Mouse (Mus musculus): Measurements from ENCODE around the gene Lrrc46. TPM values are rescaled to one million over a fixed set of nuclear protein-coding genes. Genes with fewer than 3 reads are reported as not detected.

Lrrc46 gene
- polyA plus RNA-seq, 1 experiment: 2.4 TPM

- peak; percentile 17 for TF ChIP-seq POLR2A (IDR thresholded peaks at IDR 0.05; ENCODE audit: insufficient read depth, low read length)
- 0 out of 2 replicates have a peak, but pooled peaks have one; percentile 41 for TF ChIP-seq EP300 (IDR thresholded peaks at IDR 0.05; ENCODE audit: insufficient read depth, low read depth, low read length)
- no peak for TF ChIP-seq CTCF (IDR thresholded peaks at IDR 0.05; ENCODE audit: low read depth, low read length)
- peak overlapping the region; percentile 67 for H3K4me3 ChIP-seq (ENCODE audit: low read depth, low read length)
- H3K27me3 ChIP-seq (ENCODE audit: control insufficient read depth, insufficient read depth, low read length, poor library complexity, severe bottlenecking): no peaks in the 10 kb centered on the region
- H3K27ac ChIP-seq (ENCODE audit: insufficient read depth, low read length): peak overlapping the region; percentile 31; the same call in 1 of the 2 replicates
- peak overlapping the region; percentile 32 for H3K9ac ChIP-seq (ENCODE audit: low read depth, poor library complexity, severe bottlenecking)
- H3K36me3 ChIP-seq (ENCODE audit: control insufficient read depth, insufficient read depth, low read length, poor library complexity, severe bottlenecking): no peaks in the 10 kb centered on the region
- no peaks in the 10 kb centered on the region for H3K4me1 ChIP-seq (ENCODE audit: control insufficient read depth, insufficient read depth, low read length)
- no peaks in the 10 kb centered on the region for H3K9me3 ChIP-seq (replicated peaks; ENCODE audit: control insufficient read depth, insufficient read depth, low read length, poor library complexity, severe bottlenecking)
Measured at GRCm38 (mm10) chr11:96987873-96988655, 53.1 kb downstream of the Lrrc46 start.

- Histone ChIP-seq H3K27ac (ENCODE audit: insufficient read depth, low read length) (no peak overlapping the region), H3K27me3 (ENCODE audit: control insufficient read depth, insufficient read depth, low read length, poor library complexity, severe bottlenecking) (no peaks in the 10 kb centered on the region)
Measured at GRCm38 (mm10) chr11:96986463-96986862, 54.7 kb downstream of the Lrrc46 start.

DNA sequence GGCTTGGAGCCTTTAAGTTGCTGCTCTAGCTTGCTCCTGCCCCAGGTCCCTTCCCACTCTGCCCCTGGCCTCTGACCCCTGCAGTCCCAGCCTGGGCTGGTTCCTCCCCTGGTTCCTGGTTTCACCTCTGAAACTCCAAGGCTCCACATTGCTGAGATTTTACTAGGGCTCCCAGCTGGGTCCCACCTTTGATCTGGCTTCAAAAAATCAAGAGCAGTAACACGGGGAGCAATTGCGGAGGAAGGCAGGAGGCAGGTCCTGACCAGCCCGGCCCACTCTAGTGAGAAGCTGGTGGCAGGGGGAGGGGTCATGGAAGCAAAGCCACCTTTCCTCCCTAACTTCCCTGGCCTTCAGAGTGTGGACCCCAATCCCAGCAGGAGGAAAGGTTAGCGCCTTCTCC is 56.3 kb downstream of the Lrrc46 start:
- no peaks in the 10 kb centered on the region for H3K4me1 ChIP-seq (ENCODE audit: control insufficient read depth, insufficient read depth, low read length)
- TF ChIP-seq POLR2A (IDR thresholded peaks at IDR 0.05; ENCODE audit: insufficient read depth, low read length): no peak
- TF ChIP-seq EP300 (IDR thresholded peaks at IDR 0.05; ENCODE audit: insufficient read depth, low read depth, low read length): no peak
- TF ChIP-seq CTCF (IDR thresholded peaks at IDR 0.05; ENCODE audit: low read depth, low read length): no peak
- no peak overlapping the region for H3K9ac ChIP-seq (ENCODE audit: low read depth, poor library complexity, severe bottlenecking)
- H3K4me3 ChIP-seq (ENCODE audit: low read depth, low read length): no peak overlapping the region
- no peaks in the 10 kb centered on the region for H3K27me3 ChIP-seq (ENCODE audit: control insufficient read depth, insufficient read depth, low read length, poor library complexity, severe bottlenecking)
- no peak overlapping the region for H3K27ac ChIP-seq (ENCODE audit: insufficient read depth, low read length)
- H3K36me3 ChIP-seq (ENCODE audit: control insufficient read depth, insufficient read depth, low read length, poor library complexity, severe bottlenecking): no peaks in the 10 kb centered on the region
- H3K9me3 ChIP-seq (replicated peaks; ENCODE audit: control insufficient read depth, insufficient read depth, low read length, poor library complexity, severe bottlenecking): no peaks in the 10 kb centered on the region

More at GRCm38 (mm10) chr11:96986463-96986862, 54.7 kb downstream of the Lrrc46 start:
- Histone ChIP-seq H3K9me3 (replicated peaks; ENCODE audit: control insufficient read depth, insufficient read depth, low read length, poor library complexity, severe bottlenecking) (no peaks in the 10 kb centered on the region), H3K36me3 (ENCODE audit: control insufficient read depth, insufficient read depth, low read length, poor library complexity, severe bottlenecking) (no peaks in the 10 kb centered on the region), H3K4me1 (ENCODE audit: control insufficient read depth, insufficient read depth, low read length) (no peaks in the 10 kb centered on the region), H3K9ac (ENCODE audit: low read depth, poor library complexity, severe bottlenecking) (peak overlapping the region; percentile 32), H3K4me3 (ENCODE audit: low read depth, low read length) (peak overlapping the region; percentile 18)
- no peak for TF ChIP-seq POLR2A (IDR thresholded peaks at IDR 0.05; ENCODE audit: insufficient read depth, low read length)
- no peak for TF ChIP-seq EP300 (IDR thresholded peaks at IDR 0.05; ENCODE audit: insufficient read depth, low read depth, low read length)
- TF ChIP-seq CTCF (IDR thresholded peaks at IDR 0.05; ENCODE audit: low read depth, low read length): no peak

Other genes starting within 250 kb of the Lrrc46 start
- 181 and 194 TPM in 2 replicates for gene Nfe2l1, start 211.4 kb downstream of the Lrrc46 start, polyA plus RNA-seq (2011; ENCODE audit: insufficient read depth, insufficient read length, low read depth, missing spikeins)
- 23.9 and 26.2 TPM in 2 replicates for gene Copz2, start 191.5 kb downstream of the Lrrc46 start, polyA plus RNA-seq (2011; ENCODE audit: insufficient read depth, insufficient read length, low read depth, missing spikeins)
- 93.3 and 109 TPM in 2 replicates for gene Cdk5rap3, start 124.9 kb downstream of the Lrrc46 start, polyA plus RNA-seq (2011; ENCODE audit: insufficient read depth, insufficient read length, low read depth, missing spikeins)
- gene Prr15l, start 113.3 kb downstream of the Lrrc46 start, polyA plus RNA-seq (2011; ENCODE audit: insufficient read depth, insufficient read length, low read depth, missing spikeins): 10.9 and 11.1 TPM in 2 replicates
- gene Pnpo, start 97.4 kb downstream of the Lrrc46 start, polyA plus RNA-seq (2011; ENCODE audit: insufficient read depth, insufficient read length, low read depth, missing spikeins): 23.6 and 24.1 TPM in 2 replicates
- gene Sp2, start 58.4 kb downstream of the Lrrc46 start, polyA plus RNA-seq (2011; ENCODE audit: insufficient read depth, insufficient read length, low read depth, missing spikeins): 29.0 and 30.5 TPM in 2 replicates
- 12.4 and 13.5 TPM in 2 replicates for gene Sp6, start 28.0 kb downstream of the Lrrc46 start, polyA plus RNA-seq (2011; ENCODE audit: insufficient read depth, insufficient read length, low read depth, missing spikeins)
- gene Scrn2, start 11.5 kb downstream of the Lrrc46 start, polyA plus RNA-seq (2011; ENCODE audit: insufficient read depth, insufficient read length, low read depth, missing spikeins): 6.8 and 7.4 TPM in 2 replicates
- gene Mrpl10, start 153 bp upstream of the Lrrc46 start, polyA plus RNA-seq (2011; ENCODE audit: insufficient read depth, insufficient read length, low read depth, missing spikeins): 62.6 and 67.1 TPM in 2 replicates
- gene Osbpl7, start 9.2 kb upstream of the Lrrc46 start, polyA plus RNA-seq (2011; ENCODE audit: insufficient read depth, insufficient read length, low read depth, missing spikeins): 8.3 and 9.1 TPM in 2 replicates
- 0.24 TPM in 1 of 2 replicates, not detected in the other for gene Tbx21, start 73.9 kb upstream of the Lrrc46 start, polyA plus RNA-seq (2011; ENCODE audit: insufficient read depth, insufficient read length, low read depth, missing spikeins)
- 5.4 and 6.1 TPM in 2 replicates for gene Tbkbp1, start 110.1 kb upstream of the Lrrc46 start, polyA plus RNA-seq (2011; ENCODE audit: insufficient read depth, insufficient read length, low read depth, missing spikeins)
- gene Kpnb1, start 146.5 kb upstream of the Lrrc46 start, polyA plus RNA-seq (2011; ENCODE audit: insufficient read depth, insufficient read length, low read depth, missing spikeins): 316 and 345 TPM in 2 replicates
- 213 and 223 TPM in 2 replicates for gene Npepps, start 239.2 kb upstream of the Lrrc46 start, polyA plus RNA-seq (2011; ENCODE audit: insufficient read depth, insufficient read length, low read depth, missing spikeins)

All from ES-Bruce4 (cell line).